Mouse (Mus musculus) kidney, embryonic 16.5 days (tissue): ENCODE measurements around the gene Syne1. TPM values are rescaled to one million over a fixed set of nuclear protein-coding genes. Genes with fewer than 3 reads are reported as not detected.

ENCODE experiments used
- ATAC-seq: fragments of 200-750 bp; cut with Nextera tagmentation; 2 replicates; pipeline ENCODE4 v1.8.0; 2017; ENCODE audit warnings: moderate TSS enrichment; ENCODE audit not compliant: low FRiP score, low TSS enrichment
- H3K27ac ChIP-seq: fragments of 300-500 bp; sonication (generic); 2 replicates; pipeline ENCODE4 v1.5.1; 2014; ENCODE audit warnings: low read length
- H3K27me3 ChIP-seq: fragments of 300-500 bp; sonication (generic); 2 replicates; pipeline ENCODE4 v1.6.1; 2014; ENCODE audit warnings: low read length, control low read depth, mixed read lengths; ENCODE audit not compliant: insufficient read depth
- H3K36me3 ChIP-seq: fragments of 300-500 bp; sonication (generic); 2 replicates; pipeline ENCODE4 v1.6.1; 2014; ENCODE audit warnings: low read length, control low read depth, mixed read lengths; ENCODE audit not compliant: insufficient read depth
- H3K4me1 ChIP-seq: fragments of 300-500 bp; sonication (generic); 2 replicates; pipeline ENCODE4 v1.6.1; 2014; ENCODE audit warnings: low read length, control low read depth, mixed read lengths; ENCODE audit not compliant: insufficient read depth
- H3K4me2 ChIP-seq: fragments of 300-500 bp; sonication (generic); replicated peaks from 2 replicates; pipeline ENCODE4 v1.6.1; 2014; ENCODE audit warnings: low read depth, low read length
- H3K4me3 ChIP-seq: fragments of 300-500 bp; sonication (generic); 2 replicates; pipeline ENCODE4 v1.5.1; 2014; ENCODE audit warnings: mild to moderate bottlenecking, low read length
- H3K9ac ChIP-seq: fragments of 300-500 bp; sonication (generic); replicated peaks from 2 replicates; pipeline ENCODE4 v1.6.1; 2014; ENCODE audit warnings: low read length
- H3K9me3 ChIP-seq: fragments of 300-500 bp; sonication (generic); 2 replicates; pipeline ENCODE4 v1.6.1; 2016; ENCODE audit warnings: low read length, control low read depth
- WGBS: fragments of 180-500 bp; shearing (Covaris S2); extraction: QIAGEN DNeasy Blood & Tissue Kit; methylation state at CpG from one replicate; pipeline ENCODE4 v1.1.7; 2014; 5-methylcytosine and 5-hydroxymethylcytosine counted together
- polyA plus RNA-seq: library from polyadenylated mRNA; unstranded; fragments of >200 nt; fragmentation: Nextera tagmentation; extraction: Ambion mirVana; gene quantifications from 2 replicates; pipeline ENCODE4 v1.2.1, GENCODE M21; 2015

Syne1 gene
- polyA plus RNA-seq, 1 experiment from 2014 or later: 5.2 TPM

- Histone ChIP-seq H3K4me3 (no peak overlapping the region), H3K9ac (no peak overlapping the region), H3K27me3 (no peaks in the 10 kb centered on the region), H3K4me2 (no peak overlapping the region), H3K9me3 (no peaks in the 10 kb centered on the region), H3K36me3 (no peaks in the 10 kb centered on the region), H3K27ac (no peak overlapping the region), H3K4me1 (0 out of 2 replicates have a peak, but pooled peaks cover 4% of the 10 kb centered on the region)
- no peak for ATAC-seq
- 84% methylated on average over 4 of the region's 4 CpGs for WGBS
Measured at GRCm38 (mm10) chr10:4974246-4974645, 577.0 kb downstream of the Syne1 start.

- no peaks in the 10 kb centered on the region for H3K27me3 ChIP-seq
- H3K27ac ChIP-seq: no peak overlapping the region
- H3K4me1 ChIP-seq: 0 out of 2 replicates have a peak, but pooled peaks cover 4% of the 10 kb centered on the region
- H3K4me3 ChIP-seq: no peak overlapping the region
- H3K4me2 ChIP-seq: no peak overlapping the region
- no peak for ATAC-seq
- H3K9me3 ChIP-seq: no peaks in the 10 kb centered on the region
- WGBS: 53% methylated on average over 2 of the region's 2 CpGs
- no peak overlapping the region for H3K9ac ChIP-seq
- H3K36me3 ChIP-seq: no peaks in the 10 kb centered on the region
Measured at GRCm38 (mm10) chr10:4972026-4972425, 579.3 kb downstream of the Syne1 start.

- Histone ChIP-seq H3K4me3 (no peak overlapping the region), H3K9ac (no peak overlapping the region), H3K27ac (no peak overlapping the region), H3K4me1 (0 out of 2 replicates have a peak, but pooled peaks cover 4% of the 10 kb centered on the region), H3K9me3 (no peaks in the 10 kb centered on the region), H3K4me2 (no peak overlapping the region), H3K27me3 (no peaks in the 10 kb centered on the region), H3K36me3 (no peaks in the 10 kb centered on the region)
- ATAC-seq: no peak
Measured at GRCm38 (mm10) chr10:4971586-4971985, 579.7 kb downstream of the Syne1 start.

- Histone ChIP-seq H3K36me3 (no peaks in the 10 kb centered on the region), H3K27ac (no peak overlapping the region), H3K4me1 (0 out of 2 replicates have a peak, but pooled peaks cover 4% of the 10 kb centered on the region), H3K9me3 (no peaks in the 10 kb centered on the region), H3K4me2 (no peak overlapping the region), H3K9ac (no peak overlapping the region), H3K4me3 (no peak overlapping the region), H3K27me3 (no peaks in the 10 kb centered on the region)
- 69% methylated on average over 7 of the region's 7 CpGs for WGBS
- no peak for ATAC-seq
Measured at GRCm38 (mm10) chr10:4971156-4971555, 580.1 kb downstream of the Syne1 start.

Other genes starting within 250 kb of the Syne1 start
- 10.5 and 11.1 TPM in 2 replicates for gene Myct1, start 42.3 kb upstream of the Syne1 start, polyA plus RNA-seq
- 1.9 and 3.9 TPM in 2 replicates for gene Vip, start 87.7 kb upstream of the Syne1 start, polyA plus RNA-seq